Mouse (Mus musculus): ENCODE measurements at regions not wholly inside any gene's neighbourhood (a gene's known extent, or its start where the extent isn't known, plus 50 kb on each side); places are given as distances from the start of the nearest gene placed in this dataset.

GRCm38 (mm10) chr15:94137159-94137952 lies 327.9 kb downstream of the Adamts20 start:
- H3K27ac ChIP-seq, result 0 out of 2 replicates have a peak overlapping the region, but pooled peaks have one; percentile 39
- H3K4me3 ChIP-seq, result peak overlapping the region; percentile 43
- no peak for TF ChIP-seq CTCF (conservative IDR thresholded peaks at IDR 0.05)
- peak in 1 of 2 experiments; percentile 17 for DNase-seq (ENCODE audit: low spot score in 2 of 2)

DNA sequence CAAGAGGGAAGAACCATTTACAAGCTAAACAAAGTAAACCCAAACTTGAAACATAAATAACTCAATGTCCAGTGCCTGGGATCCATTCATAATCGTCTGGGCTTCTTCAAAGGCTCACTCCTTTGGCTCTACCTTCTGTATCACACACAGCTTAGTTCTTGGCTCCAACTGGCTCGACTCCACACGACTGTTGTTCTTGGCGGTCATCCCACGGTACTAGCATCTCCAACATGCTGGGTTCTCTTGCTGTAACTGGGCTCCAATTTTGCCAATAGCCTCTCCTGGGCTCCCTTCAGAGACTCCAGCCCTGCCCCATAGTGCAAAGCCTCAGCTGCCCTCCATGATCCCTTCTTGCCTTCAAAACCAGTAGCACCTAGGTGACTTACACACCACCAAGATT lies 352.4 kb downstream of the Adamts20 start:
- TF ChIP-seq CTCF (conservative IDR thresholded peaks at IDR 0.05), result no peak
- Histone ChIP-seq H3K4me3 (no peak overlapping the region), H3K27ac (no peak overlapping the region)
- peak in 1 of 2 experiments; percentile 17 for DNase-seq (ENCODE audit: low spot score in 2 of 2)

GRCm38 (mm10) chr15:94107186-94107716 lies 358.0 kb downstream of the Adamts20 start:
- no peak for TF ChIP-seq CTCF (conservative IDR thresholded peaks at IDR 0.05)
- no peak for DNase-seq (ENCODE audit: low spot score in 2 of 2)
- no peak overlapping the region for H3K4me3 ChIP-seq
- no peak overlapping the region for H3K27ac ChIP-seq

DNA sequence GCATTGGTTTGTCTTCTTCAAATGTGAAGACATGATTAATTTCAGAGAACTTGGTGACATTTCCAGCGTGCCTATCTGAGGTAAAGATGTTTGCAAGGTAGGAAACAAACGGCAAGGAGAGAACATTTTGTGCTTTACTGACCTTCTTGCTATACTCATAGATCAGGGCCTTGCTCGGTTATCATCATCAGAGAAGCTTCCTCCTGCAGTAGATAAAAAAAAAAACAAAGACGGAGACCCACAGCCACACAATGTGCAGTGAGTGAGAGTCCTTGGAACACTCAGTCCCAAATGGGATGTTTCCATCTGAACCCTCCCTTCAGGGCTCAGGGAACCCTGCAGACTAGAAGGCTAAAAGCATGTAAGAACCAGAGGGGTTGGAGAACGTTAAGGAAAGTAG lies 374.6 kb downstream of the Adamts20 start:
- no peak for TF ChIP-seq CTCF (conservative IDR thresholded peaks at IDR 0.05)
- no peak overlapping the region for H3K4me3 ChIP-seq
- no peak for DNase-seq (ENCODE audit: low spot score in 2 of 2)
- no peak overlapping the region for H3K27ac ChIP-seq

- no peak for DNase-seq (ENCODE audit: low spot score in 2 of 2)
- Histone ChIP-seq H3K4me3 (no peak overlapping the region), H3K27ac (no peak overlapping the region)
- TF ChIP-seq CTCF (conservative IDR thresholded peaks at IDR 0.05), result no peak
These were observed 375.4 kb downstream of the Adamts20 start for GRCm38 (mm10) chr15:94089856-94090255.

GRCm38 (mm10) chr15:94082369-94082768 lies 382.8 kb downstream of the Adamts20 start:
- TF ChIP-seq CTCF (conservative IDR thresholded peaks at IDR 0.05), result no peak
- no peak overlapping the region for H3K27ac ChIP-seq
- H3K4me3 ChIP-seq, result no peak overlapping the region
- DNase-seq (ENCODE audit: low spot score in 2 of 2), result no peak

- Histone ChIP-seq H3K4me3 (no peak overlapping the region), H3K27ac (no peak overlapping the region)
- no peak for DNase-seq (ENCODE audit: low spot score in 2 of 2)
- no peak for TF ChIP-seq CTCF (conservative IDR thresholded peaks at IDR 0.05)
These were observed 388.2 kb downstream of the Adamts20 start for GRCm38 (mm10) chr15:94077056-94077455.

DNA sequence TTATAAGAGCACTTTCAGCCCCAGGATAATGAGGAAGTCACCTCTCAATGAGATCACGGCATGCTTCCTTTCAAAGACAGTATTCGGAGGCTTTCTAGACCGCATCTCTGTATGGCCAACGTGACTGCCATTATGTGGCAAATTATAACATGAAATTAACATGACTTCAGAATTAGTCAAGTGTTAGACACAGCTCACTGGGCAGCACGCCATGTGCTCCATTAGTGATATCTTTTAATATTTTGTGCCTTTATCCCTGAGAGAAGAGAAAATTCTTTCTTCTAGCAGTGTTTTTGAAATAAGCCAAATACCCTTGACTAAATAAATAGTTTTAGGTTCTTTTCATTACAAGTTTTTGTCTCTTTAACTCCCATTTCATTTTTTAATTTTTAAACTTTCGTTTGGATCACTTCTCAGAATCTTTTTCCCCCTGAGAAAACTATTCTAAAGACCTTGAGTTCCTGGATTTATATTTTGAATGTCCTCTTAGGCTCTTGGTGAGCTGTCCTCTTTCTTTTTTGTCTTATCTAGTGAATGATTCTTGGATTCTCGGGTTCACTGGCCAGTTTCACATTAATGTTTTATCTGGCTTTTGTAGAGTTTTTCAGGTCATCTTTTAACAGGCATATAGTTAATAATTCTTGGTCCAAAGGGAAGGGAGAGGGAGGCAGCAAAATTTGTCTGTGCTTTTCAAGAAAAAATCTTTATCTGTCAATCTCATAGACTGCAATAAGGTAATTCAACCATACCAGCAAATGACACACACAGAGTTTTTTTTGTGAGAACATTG lies 390.9 kb downstream of the Adamts20 start:
- Histone ChIP-seq H3K27ac (no peak overlapping the region), H3K4me3 (no peak overlapping the region)
- DNase-seq (ENCODE audit: low spot score in 2 of 2), result no peak
- no peak for TF ChIP-seq CTCF (conservative IDR thresholded peaks at IDR 0.05)

- Histone ChIP-seq H3K4me3 (no peak overlapping the region), H3K27ac (no peak overlapping the region)
- TF ChIP-seq CTCF (conservative IDR thresholded peaks at IDR 0.05), result no peak
- DNase-seq (ENCODE audit: low spot score in 2 of 2), result no peak
These were observed 397.5 kb downstream of the Adamts20 start for GRCm38 (mm10) chr15:94067721-94068120.

- Histone ChIP-seq H3K27ac (no peak overlapping the region), H3K4me3 (no peak overlapping the region)
- no peak for DNase-seq (ENCODE audit: low spot score in 2 of 2)
- no peak for TF ChIP-seq CTCF (conservative IDR thresholded peaks at IDR 0.05)
These were observed 415.5 kb downstream of the Adamts20 start for GRCm38 (mm10) chr15:94049638-94050273.

DNA sequence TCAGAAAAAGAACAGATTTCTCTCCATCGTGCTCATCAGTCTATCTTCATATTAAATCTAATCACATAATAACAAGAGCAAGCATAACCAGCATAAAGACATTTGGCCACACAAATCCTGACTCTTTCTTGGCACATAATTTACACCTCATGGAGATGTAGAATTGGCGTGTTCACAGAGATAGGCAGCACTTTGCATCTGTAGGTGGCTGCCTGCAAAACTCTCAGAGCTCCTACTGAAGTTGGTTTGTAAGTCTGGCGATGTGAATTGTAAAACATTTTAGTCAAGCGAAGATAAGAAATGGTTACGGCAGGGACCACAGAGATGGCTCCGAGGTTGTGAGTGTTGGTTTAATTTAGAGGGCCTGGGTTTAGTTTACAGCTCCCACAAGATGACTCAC lies 419.0 kb downstream of the Adamts20 start:
- TF ChIP-seq CTCF (conservative IDR thresholded peaks at IDR 0.05), result no peak
- DNase-seq (ENCODE audit: low spot score in 2 of 2), result no peak
- Histone ChIP-seq H3K27ac (0 out of 2 replicates have a peak overlapping the region, but pooled peaks have one; percentile 19), H3K4me3 (no peak overlapping the region)

GRCm38 (mm10) chr15:94045131-94045756 lies 420.0 kb downstream of the Adamts20 start:
- no peak for TF ChIP-seq CTCF (conservative IDR thresholded peaks at IDR 0.05)
- peak; percentile 65 to 68 for DNase-seq (ENCODE audit: low spot score in 2 of 2)
- peak overlapping the region; percentile 77 for H3K27ac ChIP-seq
- H3K4me3 ChIP-seq, result peak overlapping the region; percentile 24

All from layer of hippocampus, adult 2 months (tissue).